Mouse (Mus musculus) lung, postnatal 0 days (tissue): ENCODE measurements around the gene Barx1.

Source experiments
- CTCF ChIP-seq: IDR thresholded peaks from 2 replicates; pipeline ENCODE4 v1.5.1; 2016; ENCODE audit warnings: antibody characterized with exemption, mild to moderate bottlenecking
- EP300 ChIP-seq: IDR thresholded peaks from 2 replicates; pipeline ENCODE4 v1.6.1; 2016; ENCODE audit warnings: antibody characterized with exemption, mild to moderate bottlenecking, control low read depth

DNA sequence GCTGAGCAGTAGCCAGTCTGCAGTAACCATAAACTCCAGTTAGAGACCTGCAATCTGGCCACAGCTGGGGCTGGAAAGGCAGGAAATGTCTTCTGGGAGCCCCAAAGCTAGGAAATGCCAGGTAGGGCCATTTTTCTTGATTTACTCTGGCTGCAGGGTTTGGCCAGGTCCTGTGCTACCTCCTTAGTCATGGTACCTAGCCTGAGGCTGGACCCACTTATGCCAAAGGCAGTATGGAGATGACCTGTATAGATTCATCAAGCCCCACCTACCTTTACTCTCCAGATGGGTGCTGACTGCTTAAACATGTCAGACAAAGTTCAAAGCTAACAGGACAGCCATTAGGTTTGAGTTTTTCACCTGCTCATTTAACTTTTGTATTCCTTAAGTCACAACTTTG is 45.0 kb upstream of the Barx1 start:
- TF ChIP-seq CTCF (no peak), EP300 (no peak)
